ENCODE assay signal across 15 mouse cellular contexts in genomic region chr14:28043095-28043494, GRCm38 (mm10).
DNase-seq lines count a peak whose midpoint lies in the region; ATAC-seq lines count a peak whose summit lies in the region.
"Had no signal": no experiment of that assay in that cellular context is flagged by ENCODE, and none has a peak within 500 bp of the region (broad histone marks: within the 10 kb centered on the region; RNA-seq: fewer than 3 reads in every experiment).

No protein-coding gene starts in this region.

- no peak for DNase-seq in heart, postnatal 36 days
- peak; percentile 23 to 35 for DNase-seq in kidney, postnatal 4 days
- DNase-seq in kidney, adult 18-20 months, result no peak
- DNase-seq in cerebellum, adult 18-20 months, result no peak
- DNase-seq in frontal cortex, adult 2 months (ENCODE audit: extremely low spot score in 1 of 2, low spot score in 1 of 2), result no peak
- DNase-seq: gastrocnemius, postnatal 25 days; thymus, postnatal 4 days had no signal

- H3K27me3 ChIP-seq in heart, embryonic 13.5 days (replicated peaks), result no peaks in the 10 kb centered on the region
- H3K27me3 ChIP-seq in embryonic facial prominence, embryonic 12.5 days, result no peaks in the 10 kb centered on the region
- H3K27me3 ChIP-seq in limb, embryonic 12.5 days, result no peaks in the 10 kb centered on the region
- H3K27me3 ChIP-seq: heart, embryonic 15.5 days; neural tube, embryonic 12.5 days had no signal

- no peak overlapping the region for H3K9ac ChIP-seq in heart, embryonic 13.5 days
- H3K9ac ChIP-seq in embryonic facial prominence, embryonic 12.5 days, result no peak overlapping the region
- no peak overlapping the region for H3K9ac ChIP-seq in limb, embryonic 12.5 days (replicated peaks)
- H3K9ac ChIP-seq: heart, embryonic 15.5 days; neural tube, embryonic 12.5 days had no signal

- H3K9me3 ChIP-seq in heart, embryonic 13.5 days, result no peaks in the 10 kb centered on the region
- H3K9me3 ChIP-seq in embryonic facial prominence, embryonic 12.5 days, result no peaks in the 10 kb centered on the region
- H3K9me3 ChIP-seq in limb, embryonic 12.5 days, result no peaks in the 10 kb centered on the region
- H3K9me3 ChIP-seq: heart, embryonic 15.5 days; neural tube, embryonic 12.5 days had no signal

- WGBS in heart, embryonic 13.5 days, result 55% methylated on average over 4 of the region's 4 CpGs
- 38% methylated on average over 4 of the region's 4 CpGs for WGBS in embryonic facial prominence, embryonic 12.5 days
- 39% methylated on average over 4 of the region's 4 CpGs for WGBS in limb, embryonic 12.5 days

- H3K4me1 ChIP-seq in heart, embryonic 13.5 days, result no peaks in the 10 kb centered on the region
- peaks cover 17% of the 10 kb centered on the region for H3K4me1 ChIP-seq in embryonic facial prominence, embryonic 12.5 days
- H3K4me1 ChIP-seq in limb, embryonic 12.5 days (replicated peaks), result peaks cover 15% of the 10 kb centered on the region
- H3K4me1 ChIP-seq: heart, embryonic 15.5 days had no signal

- no peaks in the 10 kb centered on the region for H3K36me3 ChIP-seq in heart, embryonic 13.5 days
- H3K36me3 ChIP-seq in embryonic facial prominence, embryonic 12.5 days, result no peaks in the 10 kb centered on the region
- H3K36me3 ChIP-seq in limb, embryonic 12.5 days, result no peaks in the 10 kb centered on the region
- H3K36me3 ChIP-seq: heart, embryonic 15.5 days; neural tube, embryonic 12.5 days had no signal

- no peak overlapping the region for H3K4me2 ChIP-seq in heart, embryonic 13.5 days
- H3K4me2 ChIP-seq in embryonic facial prominence, embryonic 12.5 days (replicated peaks), result no peak overlapping the region
- H3K4me2 ChIP-seq in limb, embryonic 12.5 days, result no peak overlapping the region
- H3K4me2 ChIP-seq: heart, embryonic 15.5 days; liver, embryonic 11.5 days; neural tube, embryonic 12.5 days had no signal

- intact Hi-C loops in heart, postnatal 36 days (cut with DNase I), result no loop called here

- no peak overlapping the region for H3K4me3 ChIP-seq in heart, embryonic 13.5 days
- H3K4me3 ChIP-seq in embryonic facial prominence, embryonic 12.5 days, result no peak overlapping the region
- no peak overlapping the region for H3K4me3 ChIP-seq in limb, embryonic 12.5 days (replicated peaks)
- H3K4me3 ChIP-seq: heart, embryonic 15.5 days; neural tube, embryonic 12.5 days had no signal

- 0 out of 2 replicates have a peak overlapping the region, but pooled peaks have one; percentile 25 for H3K27ac ChIP-seq in heart, embryonic 13.5 days (replicated peaks)
- peak overlapping the region; percentile 72 for H3K27ac ChIP-seq in embryonic facial prominence, embryonic 12.5 days
- H3K27ac ChIP-seq in limb, embryonic 12.5 days, result peak overlapping the region; percentile 70; the same call in 1 of the 2 replicates
- H3K27ac ChIP-seq: heart, embryonic 15.5 days; neural tube, embryonic 12.5 days had no signal

- no peak for ATAC-seq in heart, embryonic 13.5 days (ENCODE audit: extremely low read depth, insufficient number of reproducible peaks, low FRiP score, low TSS enrichment)
- ATAC-seq in embryonic facial prominence, embryonic 12.5 days (ENCODE audit: insufficient number of reproducible peaks, insufficient read depth, low FRiP score, low TSS enrichment), result no peak
- ATAC-seq in limb, embryonic 12.5 days (ENCODE audit: insufficient number of reproducible peaks, insufficient read depth, low FRiP score, low TSS enrichment, low read depth), result no peak
- ATAC-seq: intestine, postnatal 0 days; lung, postnatal 0 days had no signal

Comparison
In these comparisons a context has a peak if more than half of its experiments do, and no peak if none do; other contexts are left out.
1. DNase-seq: peak in kidney, postnatal 4 days (2 of 2); none in heart, postnatal 36 days (0 of 2), kidney, adult 18-20 months (single experiment), cerebellum, adult 18-20 months (0 of 2) and frontal cortex, adult 2 months (0 of 2).
2. Peak in every context shown above with its lines, with median percentiles within 50 percentile points of each other: H3K27ac ChIP-seq.